Mouse (Mus musculus) hindbrain, embryonic 11.5 days (tissue): ENCODE data around the gene Sbk2. TPM values are rescaled to one million over a fixed set of nuclear protein-coding genes. Genes with fewer than 3 reads are reported as not detected.

Source experiments
- ATAC-seq: fragments of 200-750 bp; cut with Nextera tagmentation; 2 replicates; pipeline ENCODE4 v1.8.0; 2017; ENCODE audit warnings: mild to moderate bottlenecking, moderate TSS enrichment, moderate library complexity; ENCODE audit not compliant: low FRiP score
- DNase-seq: peaks from one replicate; pipeline ENCODE4 v3.0.0-alpha.2; 2015; ENCODE audit warnings: low spot score
- H3K27ac ChIP-seq: fragments of 300-500 bp; sonication (generic); 2 replicates; pipeline ENCODE4 v1.5.1; 2014; ENCODE audit warnings: mild to moderate bottlenecking, low read depth, low read length
- H3K27me3 ChIP-seq: fragments of 300-500 bp; sonication (generic); 2 replicates; pipeline ENCODE4 v1.6.1; 2014; ENCODE audit warnings: mild to moderate bottlenecking, low read length, moderate library complexity, mixed read lengths; ENCODE audit not compliant: control insufficient read depth, insufficient read depth
- H3K36me3 ChIP-seq: fragments of 300-500 bp; sonication (generic); 2 replicates; pipeline ENCODE4 v1.6.1; 2014; ENCODE audit warnings: mild to moderate bottlenecking, low read length, moderate library complexity, mixed read lengths; ENCODE audit not compliant: control insufficient read depth, insufficient read depth
- H3K4me1 ChIP-seq: fragments of 300-500 bp; sonication (generic); replicated peaks from 2 replicates; pipeline ENCODE4 v1.6.1; 2014; ENCODE audit warnings: low read length, mixed read lengths; ENCODE audit not compliant: control insufficient read depth, insufficient read depth
- H3K4me2 ChIP-seq: fragments of 300-500 bp; sonication (generic); replicated peaks from 2 replicates; pipeline ENCODE4 v1.6.1; 2014; ENCODE audit warnings: mild to moderate bottlenecking, low read depth, low read length
- H3K4me3 ChIP-seq: fragments of 300-500 bp; sonication (generic); 2 replicates; pipeline ENCODE4 v1.5.1; 2014; ENCODE audit warnings: low read depth, low read length
- H3K9ac ChIP-seq: fragments of 300-500 bp; sonication (generic); 2 replicates; pipeline ENCODE4 v1.6.1; 2014; ENCODE audit warnings: low read depth, low read length
- H3K9me3 ChIP-seq: fragments of 300-500 bp; sonication (generic); 2 replicates; pipeline ENCODE4 v1.6.1; 2016; ENCODE audit warnings: low read length; ENCODE audit not compliant: control insufficient read depth
- WGBS: fragments of 180-500 bp; shearing (Covaris S2); extraction: QIAGEN DNeasy Blood & Tissue Kit; methylation state at CpG from one replicate; pipeline ENCODE4 v1.1.7; 2014; 5-methylcytosine and 5-hydroxymethylcytosine counted together
- polyA plus RNA-seq: library from polyadenylated mRNA; unstranded; fragments of >200 nt; fragmentation: Nextera tagmentation; extraction: Ambion mirVana; gene quantifications from 2 replicates; pipeline ENCODE4 v1.2.1, GENCODE M21; 2014

Gene Sbk2
- polyA plus RNA-seq, 1 experiment from 2014 or later = 0.09 TPM

DNA sequence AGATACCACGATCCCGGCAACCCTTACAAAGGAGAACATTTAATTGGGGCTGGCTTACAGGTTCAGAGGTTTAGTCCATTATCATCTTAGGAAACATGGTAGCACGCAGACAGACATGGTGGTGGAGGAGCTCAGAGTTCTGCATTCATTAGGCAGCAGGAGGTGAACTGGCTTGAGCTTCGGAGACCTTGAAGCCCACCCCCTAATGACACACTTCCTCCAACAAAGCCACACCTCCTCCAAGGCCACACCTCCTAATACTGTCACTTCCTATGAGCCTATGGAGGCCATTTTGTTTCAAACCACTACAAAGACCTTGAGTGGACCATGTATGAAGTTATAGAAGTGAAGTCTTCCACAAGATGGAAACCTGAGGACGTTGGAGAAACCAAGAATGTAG, 52.0 kb downstream of the Sbk2 start:
- ATAC-seq (no peak), DNase-seq (no peak)
- Histone ChIP-seq H3K36me3 (no peaks in the 10 kb centered on the region), H3K4me1 (peaks cover 4% of the 10 kb centered on the region; the same call in 1 of the 2 replicates), H3K9me3 (no peaks in the 10 kb centered on the region), H3K27me3 (no peaks in the 10 kb centered on the region), H3K27ac (no peak overlapping the region), H3K4me2 (no peak overlapping the region), H3K4me3 (no peak overlapping the region), H3K9ac (no peak overlapping the region)
- WGBS = 63% methylated on average over 5 of the region's 5 CpGs

DNA sequence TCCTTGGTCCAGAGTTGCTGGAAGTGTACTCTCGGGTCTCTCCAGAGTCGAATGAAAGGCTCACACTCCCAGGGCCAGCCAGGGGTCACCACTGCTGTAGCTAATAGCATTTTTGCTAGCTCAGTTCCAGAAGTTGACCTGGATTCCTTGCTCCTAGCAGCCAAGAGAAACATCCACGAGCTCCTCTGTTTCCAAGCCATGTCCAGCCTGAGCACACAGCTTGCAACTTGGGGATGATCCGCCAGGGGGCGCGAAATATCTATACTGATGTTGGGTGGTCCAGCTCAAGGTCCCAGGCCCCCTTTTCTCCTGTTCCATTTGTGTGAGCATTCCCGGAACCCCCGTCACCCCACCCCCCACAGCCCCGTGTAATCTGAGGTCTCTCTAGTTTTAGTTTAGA, 52.6 kb downstream of the Sbk2 start:
- Histone ChIP-seq H3K4me1 (peaks cover under 1% of the 10 kb centered on the region; the same call in 1 of the 2 replicates), H3K27me3 (no peaks in the 10 kb centered on the region), H3K4me2 (no peak overlapping the region), H3K4me3 (no peak overlapping the region), H3K9ac (no peak overlapping the region), H3K36me3 (no peaks in the 10 kb centered on the region), H3K27ac (no peak overlapping the region), H3K9me3 (no peaks in the 10 kb centered on the region)
- ATAC-seq = no peak
- WGBS = 44% methylated on average over 9 of the region's 9 CpGs
- DNase-seq = peak; percentile 85

DNA sequence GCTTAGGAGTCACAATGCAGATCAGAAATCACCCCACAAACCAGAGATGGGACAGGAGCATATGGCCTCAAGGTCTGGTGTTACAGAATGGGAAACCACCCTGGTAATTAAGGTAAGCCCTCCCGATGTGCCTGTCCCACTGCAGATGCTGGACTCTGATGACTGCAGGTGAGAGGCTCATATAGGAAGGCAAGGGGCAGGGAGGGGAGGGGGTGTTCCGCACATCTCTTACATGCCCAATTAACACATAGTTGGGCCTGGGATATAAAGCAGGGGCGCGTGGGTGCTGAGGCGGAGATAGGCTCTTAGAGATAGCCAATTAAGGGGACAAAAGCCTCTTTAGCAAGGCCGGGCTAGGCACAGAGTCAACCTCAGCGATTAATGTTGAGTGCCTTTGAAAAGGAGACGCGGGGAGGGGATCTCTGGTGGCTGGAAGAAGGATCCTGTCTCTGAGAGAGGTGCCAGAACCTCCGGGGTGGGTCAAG, 57.7 kb downstream of the Sbk2 start, which contains the start of gene Gm36210:
Gene Gm36210 (minus strand): TSS at position 51 of the 485 bp plus-strand sequence.
- Histone ChIP-seq H3K4me2 (no peak within 1 kb of the TSS), H3K27ac (no peak within 1 kb of the TSS), H3K4me1 (no peaks in the 10 kb centered on the region), H3K36me3 (no peaks in the 10 kb centered on the region), H3K4me3 (no peak within 1 kb of the TSS), H3K27me3 (no peaks in the 10 kb centered on the region), H3K9me3 (no peaks in the 10 kb centered on the region), H3K9ac (0 out of 2 replicates have a peak within 1 kb of the TSS, but pooled peaks have one; percentile 7)
- ATAC-seq (no peak), DNase-seq (no peak)
- 67% methylated on average over 10 of the region's 10 CpGs for WGBS

DNA sequence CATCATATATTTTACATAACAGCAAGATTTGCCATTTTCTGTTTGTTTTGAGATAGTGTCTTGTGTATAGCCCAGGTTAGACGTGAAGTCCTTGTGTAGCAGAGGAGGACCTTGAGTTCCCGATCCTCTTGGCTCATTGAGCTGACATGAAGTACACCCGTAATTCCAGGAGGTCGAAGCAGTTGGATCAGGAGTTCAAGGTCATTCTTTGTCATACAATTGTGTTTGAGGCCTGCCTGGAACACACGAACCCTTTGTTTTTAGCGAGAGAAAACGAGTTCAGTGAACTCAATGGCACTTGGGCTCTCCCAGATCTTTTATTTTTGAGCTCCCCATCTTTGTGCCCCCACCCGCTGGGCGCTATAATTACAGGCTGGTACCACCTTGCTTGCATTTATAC, 61.8 kb downstream of the Sbk2 start:
- Histone ChIP-seq H3K36me3 (no peaks in the 10 kb centered on the region), H3K27me3 (peaks cover 3% of the 10 kb centered on the region; the same call in 1 of the 2 replicates), H3K27ac (no peak overlapping the region), H3K9ac (no peak overlapping the region), H3K9me3 (no peaks in the 10 kb centered on the region), H3K4me2 (no peak overlapping the region), H3K4me3 (no peak overlapping the region), H3K4me1 (no peaks in the 10 kb centered on the region)
- no peak for DNase-seq
- no peak for ATAC-seq
- WGBS = 86% methylated on average over 9 of the region's 9 CpGs

DNA sequence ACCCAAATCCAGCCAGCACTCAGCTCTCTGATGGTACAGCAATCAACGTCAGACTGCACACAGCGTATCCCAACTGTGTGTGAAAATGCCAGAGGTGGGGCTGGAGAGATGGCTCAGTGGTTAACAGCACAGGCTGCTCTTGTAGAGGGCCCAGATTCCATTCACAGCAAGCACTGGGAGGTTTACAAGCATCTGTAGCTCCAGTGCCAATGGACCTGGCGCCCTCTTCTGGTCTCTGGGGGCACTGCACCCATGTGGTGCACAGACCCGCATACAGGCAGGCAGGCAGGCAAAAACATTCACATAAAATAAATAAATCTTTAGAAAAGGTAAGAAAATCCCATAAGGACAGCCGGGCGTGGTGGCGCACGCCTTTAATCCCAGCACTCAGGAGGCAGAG, 63.0 kb downstream of the Sbk2 start:
- no peak overlapping the region for H3K27ac ChIP-seq
- no peaks in the 10 kb centered on the region for H3K9me3 ChIP-seq
- H3K36me3 ChIP-seq = no peaks in the 10 kb centered on the region
- no peak overlapping the region for H3K4me3 ChIP-seq
- WGBS = 49% methylated on average over 8 of the region's 8 CpGs
- no peaks in the 10 kb centered on the region for H3K4me1 ChIP-seq
- no peak overlapping the region for H3K4me2 ChIP-seq
- H3K27me3 ChIP-seq = peaks cover 3% of the 10 kb centered on the region; the same call in 1 of the 2 replicates
- H3K9ac ChIP-seq = no peak overlapping the region
- peak; percentile 64 for DNase-seq
- no peak for ATAC-seq

DNA sequence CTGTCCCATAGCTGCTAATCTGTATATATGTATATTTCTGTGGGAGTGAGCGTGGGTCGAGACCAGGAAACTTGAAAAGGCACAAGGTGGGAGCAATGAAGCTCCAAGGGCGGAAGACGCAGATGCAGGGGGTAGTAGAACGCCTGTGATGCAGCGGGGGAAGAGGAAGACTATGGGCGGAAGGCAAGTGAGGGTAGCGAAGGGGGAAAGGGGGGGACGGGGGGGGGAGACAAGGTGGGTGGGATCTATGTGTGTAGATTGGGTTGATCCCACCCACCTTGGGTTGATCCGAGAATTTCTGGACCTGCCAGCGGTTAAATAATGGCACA, 63.7 kb downstream of the Sbk2 start:
- 36% methylated on average over 9 of the region's 11 CpGs for WGBS
- no peak overlapping the region for H3K27ac ChIP-seq
- peaks cover 3% of the 10 kb centered on the region; the same call in 1 of the 2 replicates for H3K27me3 ChIP-seq
- no peak overlapping the region for H3K9ac ChIP-seq
- 0 out of 2 replicates have a peak overlapping the region, but pooled peaks have one; percentile 2 for H3K4me3 ChIP-seq
- 0 out of 2 replicates have a peak overlapping the region, but pooled peaks have one; percentile 7 for H3K4me2 ChIP-seq
- no peaks in the 10 kb centered on the region for H3K4me1 ChIP-seq
- no peaks in the 10 kb centered on the region for H3K9me3 ChIP-seq
- no peaks in the 10 kb centered on the region for H3K36me3 ChIP-seq
- DNase-seq (no peak), ATAC-seq (no peak)

DNA sequence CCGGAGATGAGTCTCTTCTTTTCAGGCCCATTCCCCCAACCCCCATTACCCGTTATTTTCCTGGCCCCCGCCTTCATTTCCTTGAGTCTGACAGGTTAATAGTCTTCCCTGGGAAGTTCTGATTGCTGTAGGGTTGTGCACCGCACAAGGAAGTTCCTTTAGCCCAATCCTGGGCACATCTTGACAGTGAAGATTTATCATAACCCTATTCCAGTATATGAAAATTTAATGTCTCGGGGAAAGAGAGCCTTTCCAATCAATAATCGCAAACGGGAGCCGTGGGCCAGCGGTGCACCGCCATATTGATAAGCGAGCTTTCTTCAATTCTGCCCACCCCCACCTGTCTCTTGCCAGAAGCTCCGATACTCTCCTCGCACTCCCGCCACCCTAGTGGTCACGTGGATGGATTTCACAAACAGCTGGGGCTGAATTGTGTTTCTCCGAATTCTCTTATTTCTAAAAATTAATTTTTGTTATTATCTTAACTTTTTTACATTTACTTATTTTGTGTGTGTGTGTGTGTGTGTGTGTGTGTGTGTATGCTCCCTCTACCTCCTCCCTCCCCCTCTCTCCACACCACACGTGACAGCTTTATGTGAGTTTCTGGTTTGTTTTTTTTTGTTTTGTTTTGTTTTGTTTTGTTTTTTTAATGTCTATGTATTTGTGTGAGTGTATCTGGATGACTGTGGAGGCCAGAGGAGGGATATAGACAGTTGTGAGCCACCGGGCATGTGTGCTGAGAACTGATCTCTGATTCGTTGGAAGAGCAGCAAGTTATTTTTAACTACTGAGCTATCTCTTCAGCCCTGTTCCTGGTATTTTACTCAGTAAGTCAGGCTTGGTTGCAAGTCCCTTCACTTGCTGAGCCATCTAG, 64.3 kb downstream of the Sbk2 start:
- Histone ChIP-seq H3K36me3 (no peaks in the 10 kb centered on the region), H3K9ac (no peak overlapping the region), H3K4me3 (peak overlapping the region; percentile 6; the same call in 1 of the 2 replicates), H3K4me2 (peak overlapping the region; percentile 27), H3K27ac (no peak overlapping the region), H3K27me3 (peaks cover 3% of the 10 kb centered on the region; the same call in 1 of the 2 replicates), H3K4me1 (no peaks in the 10 kb centered on the region), H3K9me3 (no peaks in the 10 kb centered on the region)
- DNase-seq = peak; percentile 28
- peak; percentile 38; the same call in 1 of the 2 replicates for ATAC-seq
- WGBS = 8% methylated on average over 19 of the region's 19 CpGs

DNA sequence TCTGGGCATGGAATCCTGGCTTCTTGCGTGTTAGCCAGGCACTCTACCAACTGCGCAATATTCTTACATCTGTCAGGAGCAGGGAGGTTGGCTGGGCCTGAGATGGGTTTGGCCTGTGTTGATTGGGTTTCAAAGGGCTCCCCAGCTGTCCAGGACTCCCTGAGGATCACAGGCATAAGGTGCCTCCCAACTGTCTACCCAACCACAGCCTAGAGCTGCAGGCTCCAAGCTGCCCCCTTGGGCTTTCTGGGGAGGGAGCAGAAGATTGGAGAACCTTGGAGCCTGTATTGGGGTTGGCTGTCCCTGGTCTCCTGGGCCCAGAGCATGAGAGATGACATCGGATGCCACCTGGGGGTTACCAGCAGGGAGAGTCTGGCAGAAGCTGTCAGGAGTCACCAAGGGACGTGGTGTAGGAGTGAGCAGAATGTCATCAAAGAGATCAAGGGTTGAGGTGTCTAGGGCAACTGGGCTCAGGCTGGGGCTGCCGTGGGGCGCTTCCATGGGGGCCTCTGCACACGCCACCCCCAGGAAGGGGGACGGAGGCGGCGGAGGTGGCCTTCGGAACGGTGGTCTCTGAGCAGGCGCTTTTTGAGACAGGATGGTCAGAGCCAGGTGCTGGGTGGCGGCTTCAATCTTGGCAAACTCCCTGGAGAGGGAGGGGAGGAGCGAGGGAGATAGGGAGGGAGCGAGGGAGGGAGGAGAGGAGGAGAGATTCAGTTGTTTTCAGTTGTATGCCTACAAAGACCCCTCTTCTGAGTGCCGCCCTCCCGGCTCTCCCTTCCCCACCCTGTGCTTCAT, 65.2 kb downstream of the Sbk2 start:
- no peaks in the 10 kb centered on the region for H3K9me3 ChIP-seq
- DNase-seq = no peak
- H3K27ac ChIP-seq = no peak overlapping the region
- WGBS = 21% methylated on average over 18 of the region's 18 CpGs
- peak overlapping the region; percentile 27 for H3K4me2 ChIP-seq
- peaks cover 3% of the 10 kb centered on the region; the same call in 1 of the 2 replicates for H3K27me3 ChIP-seq
- no peak overlapping the region for H3K4me3 ChIP-seq
- no peaks in the 10 kb centered on the region for H3K4me1 ChIP-seq
- 0 out of 2 replicates have a peak overlapping the region, but pooled peaks have one; percentile 11 for H3K9ac ChIP-seq
- H3K36me3 ChIP-seq = no peaks in the 10 kb centered on the region
- peak; percentile 49; the same call in 1 of the 2 replicates for ATAC-seq
